Mouse (Mus musculus) retina, postnatal 1 day (tissue): ENCODE data around the gene Ubqln4.
"Not testable (repeated sequence)": the region's sequence is repeated elsewhere in the genome, so short reads cannot be mapped to it uniquely, and the experiment has no call there.

Experiments used
- DNase-seq: peaks from one replicate; pipeline ENCODE4 v3.0.0-alpha.2; 2012

Ubqln4 gene

GRCm38 (mm10) chr3:88605666-88606065 lies 52.1 kb downstream of the Ubqln4 start, which contains the start of gene Arhgef2:
Arhgef2 (plus strand) TSS chr3:88605966.
- DNase-seq, result not testable (repeated sequence)

- peak; percentile 90 for DNase-seq
Measured at GRCm38 (mm10) chr3:88607065-88607757, 53.7 kb downstream of the Ubqln4 start.

- no peak for DNase-seq
Measured at GRCm38 (mm10) chr3:88607758-88608138, 54.2 kb downstream of the Ubqln4 start.

GRCm38 (mm10) chr3:88609066-88609465 lies 55.5 kb downstream of the Ubqln4 start:
- no peak for DNase-seq

GRCm38 (mm10) chr3:88614418-88614817 lies 60.9 kb downstream of the Ubqln4 start:
- DNase-seq, result no peak

- no peak for DNase-seq
Measured at GRCm38 (mm10) chr3:88615117-88615516, 61.6 kb downstream of the Ubqln4 start.

GRCm38 (mm10) chr3:88615902-88616391 lies 62.4 kb downstream of the Ubqln4 start:
- no peak for DNase-seq

GRCm38 (mm10) chr3:88616951-88617500 lies 63.5 kb downstream of the Ubqln4 start:
- DNase-seq, result no peak

- DNase-seq, result no peak
Measured at GRCm38 (mm10) chr3:88618074-88618871, 64.7 kb downstream of the Ubqln4 start.
